Mouse (Mus musculus): ENCODE results near the gene Eomes.

The Eomes gene

DNA sequence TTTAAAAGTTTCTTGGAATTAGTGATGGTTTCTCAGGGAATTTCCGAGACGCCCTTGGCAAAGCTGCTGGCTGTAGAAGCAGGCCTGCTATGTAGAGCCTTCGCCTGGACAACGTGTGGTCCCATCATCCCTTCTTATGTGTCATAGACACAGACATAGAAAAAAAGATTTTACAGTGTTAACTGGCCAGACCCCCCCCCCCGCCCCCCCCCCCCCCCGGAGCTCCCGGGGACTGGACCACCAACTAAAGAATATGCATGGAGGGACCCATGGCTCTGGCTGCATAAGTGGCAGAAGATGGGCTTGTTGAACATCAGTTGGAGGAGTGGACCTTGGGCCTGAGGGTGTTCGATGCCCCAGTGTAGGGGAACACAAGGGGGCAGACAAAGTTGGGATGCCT, 39.6 kb downstream of the Eomes start:
- CTCF ChIA-PET = no interaction called here

- CTCF ChIA-PET = no interaction called here
Observed at GRCm38 (mm10) chr9:118519101-118519500, 41.1 kb downstream of the Eomes start.

DNA sequence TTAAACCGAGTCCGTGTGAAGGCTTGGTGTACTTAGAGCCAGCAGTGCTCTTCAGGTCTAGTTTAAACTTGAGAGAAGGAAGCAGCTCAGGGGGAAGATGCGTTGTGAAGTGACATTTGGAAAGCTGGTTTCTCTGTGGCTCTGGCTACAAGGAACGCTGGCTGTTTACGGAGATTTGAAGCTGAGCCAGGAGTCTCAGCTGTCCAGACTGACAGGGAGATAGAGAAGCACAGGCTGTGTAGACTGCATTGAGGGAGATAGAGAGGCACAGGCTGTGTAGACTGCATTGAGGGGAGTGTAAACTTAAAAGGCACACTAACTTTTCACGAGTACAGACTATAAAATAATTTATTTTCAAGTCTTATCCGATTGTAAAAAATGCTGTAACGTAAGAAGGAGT, 42.0 kb downstream of the Eomes start:
- CTCF ChIA-PET = no interaction called here

- CTCF ChIA-PET = no interaction called here
Observed at GRCm38 (mm10) chr9:118520858-118521257, 42.8 kb downstream of the Eomes start.

- CTCF ChIA-PET = no interaction called here
Observed at GRCm38 (mm10) chr9:118521659-118522058, 43.6 kb downstream of the Eomes start.

DNA sequence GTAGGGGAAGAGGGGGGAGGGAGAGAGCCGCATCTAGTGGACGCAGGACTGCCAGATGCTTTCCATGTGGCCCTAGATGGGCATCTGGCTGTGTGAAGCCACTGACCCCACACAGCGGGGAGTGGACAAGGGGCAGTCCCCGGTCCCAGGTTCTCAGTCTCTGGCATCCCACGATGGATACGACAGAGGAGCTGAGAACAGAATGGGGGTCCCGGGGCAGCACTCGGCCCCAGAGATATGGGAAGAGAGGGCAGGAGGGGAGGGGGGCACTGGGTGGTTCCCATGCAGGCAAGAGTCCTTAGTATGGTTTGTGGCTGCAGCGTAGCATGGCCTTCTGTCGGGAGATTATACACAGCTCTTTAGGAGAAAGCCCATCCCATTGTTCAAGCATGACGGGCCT, 45.7 kb downstream of the Eomes start:
- CTCF ChIA-PET = no interaction called here

GRCm38 (mm10) chr9:118527056-118527455, 49.0 kb downstream of the Eomes start:
- CTCF ChIA-PET = no interaction called here

DNA sequence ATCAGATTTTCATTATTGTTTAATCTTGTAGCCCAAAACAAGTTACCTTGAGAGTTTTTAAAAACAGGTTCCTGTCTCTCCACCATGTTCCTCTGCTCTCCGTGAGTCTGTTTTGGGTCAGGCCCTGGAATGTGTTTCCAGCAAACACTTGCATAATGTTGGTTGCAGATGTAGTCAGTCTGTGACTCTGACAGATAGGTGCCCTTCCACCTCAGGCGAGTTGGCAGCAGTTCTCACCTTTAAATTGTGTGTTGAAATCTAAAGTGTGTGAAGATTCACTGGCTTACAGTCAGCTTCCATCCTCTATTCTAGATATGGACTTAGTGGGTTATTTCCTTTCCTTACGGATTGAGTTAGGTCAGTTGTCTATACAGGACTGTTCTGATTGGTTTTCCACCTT, 51.8 kb downstream of the Eomes start:
- CTCF ChIA-PET = no interaction called here

DNA sequence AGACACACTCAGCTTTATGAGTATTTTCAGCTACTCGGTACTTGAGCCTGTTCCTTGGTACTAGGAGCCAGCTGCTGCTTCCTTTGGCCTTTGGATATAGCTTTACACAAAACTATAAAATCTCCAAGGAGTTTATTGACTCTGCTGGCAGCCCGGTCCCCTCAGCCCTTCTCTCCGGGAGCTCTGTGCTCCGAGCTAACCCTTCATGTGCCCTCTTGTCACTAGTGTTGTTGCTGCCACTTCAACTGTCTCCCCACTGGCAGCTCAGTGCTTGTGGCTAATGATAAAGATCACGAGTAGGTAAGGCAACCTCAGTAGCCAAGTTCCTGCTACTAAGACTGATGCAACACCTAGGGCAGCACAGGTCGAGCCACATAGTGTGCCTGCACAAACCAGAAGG, 52.7 kb downstream of the Eomes start:
- CTCF ChIA-PET = no interaction called here

GRCm38 (mm10) chr9:118532516-118533205, 54.6 kb downstream of the Eomes start:
- CTCF ChIA-PET = no interaction called here
